Mouse (Mus musculus) liver, embryonic 14.5 days (tissue): ENCODE results near the gene Rad51b. TPM values are rescaled to one million over a fixed set of nuclear protein-coding genes. Genes with fewer than 3 reads are reported as not detected.

Experiments used
- ATAC-seq: fragments of 200-750 bp; cut with Nextera tagmentation; 2 replicates; pipeline ENCODE4 v1.8.0; 2017; ENCODE audit warnings: moderate number of reproducible peaks, mild to moderate bottlenecking, moderate library complexity; ENCODE audit not compliant: insufficient read depth
- DNase-seq, 3 experiments: peaks; one replicate each; pipeline ENCODE4 v3.0.0-alpha.2; 2012 to 2013; ENCODE audit warnings: low read depth in 3 of 3, low spot score in 3 of 3
- H3K27ac ChIP-seq: fragments of 300-500 bp; sonication (generic); 2 replicates; pipeline ENCODE4 v1.5.1; 2014; ENCODE audit warnings: moderate library complexity, mild to moderate bottlenecking, control low read depth, inconsistent platforms
- H3K27me3 ChIP-seq: fragments of 300-500 bp; sonication (generic); 2 replicates; pipeline ENCODE4 v1.6.1; 2014; ENCODE audit warnings: mild to moderate bottlenecking, low read length, moderate library complexity; ENCODE audit not compliant: control insufficient read depth, insufficient read depth
- H3K36me3 ChIP-seq: fragments of 300-500 bp; sonication (generic); replicated peaks from 2 replicates; pipeline ENCODE4 v1.6.1; 2014; ENCODE audit warnings: low read depth; ENCODE audit not compliant: control insufficient read depth, insufficient read depth
- H3K4me1 ChIP-seq, 2 experiments: fragments of 200-500 bp in 1 of 2; fragments of 300-500 bp in 1 of 2; sonication (generic) in 1 of 2; replicated peaks; 2 replicates each; pipeline ENCODE4 v1.6.1; 2012 to 2014; ENCODE audit warnings: antibody characterized with exemption in 1 of 2, inconsistent platforms in 1 of 2, low read length in 1 of 2; ENCODE audit not compliant: control insufficient read depth in 2 of 2, insufficient read depth in 2 of 2
- H3K4me2 ChIP-seq: fragments of 300-500 bp; sonication (generic); 2 replicates; pipeline ENCODE4 v1.6.1; 2014; ENCODE audit warnings: low read depth, mild to moderate bottlenecking, control low read depth, moderate library complexity
- H3K4me3 ChIP-seq, 2 experiments: fragments of 200-500 bp in 1 of 2; fragments of 300-500 bp in 1 of 2; sonication (generic) in 1 of 2; 2 replicates each; pipeline ENCODE4 v1.5.1; 2012 to 2014; ENCODE audit warnings: low read depth in 2 of 2, low read length in 2 of 2, mild to moderate bottlenecking in 2 of 2, control low read depth in 1 of 2, inconsistent platforms in 1 of 2, moderate library complexity in 1 of 2; ENCODE audit not compliant: insufficient read depth in 1 of 2
- H3K9ac ChIP-seq: fragments of 300-500 bp; sonication (generic); replicated peaks from 2 replicates; pipeline ENCODE4 v1.6.1; 2014; ENCODE audit warnings: mild to moderate bottlenecking, control low read depth, moderate library complexity
- H3K9me3 ChIP-seq: fragments of 300-500 bp; sonication (generic); 2 replicates; pipeline ENCODE4 v1.6.1; 2016; ENCODE audit warnings: low read length, mixed read lengths; ENCODE audit not compliant: control insufficient read depth
- CTCF ChIP-seq: IDR thresholded peaks from 2 replicates; pipeline ENCODE4 v1.5.1; 2016; ENCODE audit warnings: antibody characterized with exemption, low read depth, control low read depth
- EP300 ChIP-seq: IDR thresholded peaks from 2 replicates; pipeline ENCODE4 v1.6.1; 2016; ENCODE audit warnings: antibody characterized with exemption, low read depth
- WGBS: fragments of 180-500 bp; shearing (Covaris S2); extraction: QIAGEN DNeasy Blood & Tissue Kit; methylation state at CpG from one replicate; pipeline ENCODE4 v1.1.7; 2014; ENCODE audit not compliant: insufficient replicate concordance; 5-methylcytosine and 5-hydroxymethylcytosine counted together
- polyA plus RNA-seq, 2 experiments: library from polyadenylated mRNA; depleted of rRNA in 1 of 2; stranded (reverse) in 1 of 2; unstranded in 1 of 2; fragments of >200 nt; fragmentation: Nextera tagmentation in 1 of 2; extraction: Ambion mirVana in 1 of 2; gene quantifications; 2 replicates each; pipeline versions ENCODE4 v1.2.1 to v1.2.3; 2012 to 2014

Gene Rad51b
- polyA plus RNA-seq, 2 experiments = 2.3 to 5.1 TPM

GRCm38 (mm10) chr12:79296126-79296816 lies 811 bp upstream of the Rad51b start, which contains the start of gene Zfyve26:
Gene Zfyve26, minus strand, starts transcription at chr12:79296304.
- WGBS = under 1% methylated on average over 29 of the region's 29 CpGs

GRCm38 (mm10) chr12:79297884-79298636 lies 978 bp downstream of the Rad51b start:
- ATAC-seq (no peak), DNase-seq (peak in 1 of 3 experiments; percentile 40)
- H3K4me3 ChIP-seq = peak overlapping the region; percentile 74 to 96
- no peaks in the 10 kb centered on the region for H3K9me3 ChIP-seq
- peak overlapping the region; percentile 99 for H3K4me2 ChIP-seq
- TF ChIP-seq CTCF = no peak
- no peak for TF ChIP-seq EP300
- no peaks in the 10 kb centered on the region for H3K27me3 ChIP-seq
- H3K4me1 ChIP-seq = peaks cover 0 to 6% of the 10 kb centered on the region in 2 experiments; a peak in 3 of 4 replicates
- 6% methylated on average over 15 of the region's 15 CpGs for WGBS
- H3K27ac ChIP-seq = peak overlapping the region; percentile 64
- peak overlapping the region; percentile 81 for H3K9ac ChIP-seq
- no peaks in the 10 kb centered on the region; the same call in 1 of the 2 replicates for H3K36me3 ChIP-seq

More at GRCm38 (mm10) chr12:79296126-79296816, 811 bp upstream of the Rad51b start, which contains the start of gene Zfyve26:
- peak; percentile 95 to 96 (median 95) for DNase-seq
- Histone ChIP-seq H3K9me3 (no peaks in the 10 kb centered on the region), H3K27ac (peak within 1 kb of the TSS; percentile 70), H3K4me3 (peak within 1 kb of the TSS; percentile 74 to 96), H3K9ac (peak within 1 kb of the TSS; percentile 81), H3K27me3 (no peaks in the 10 kb centered on the region), H3K36me3 (peaks cover 1% of the 10 kb centered on the region; the same call in 1 of the 2 replicates), H3K4me1 (peaks cover 0 to 6% of the 10 kb centered on the region in 2 experiments; a peak in 3 of 4 replicates), H3K4me2 (peak within 1 kb of the TSS; percentile 99)
- ATAC-seq = peak; percentile 89
- TF ChIP-seq EP300 (no peak), CTCF (peak; percentile 52)

- Histone ChIP-seq H3K4me2 (no peak overlapping the region), H3K4me1 (peaks cover 0 to 3% of the 10 kb centered on the region in 2 experiments; a peak in 1 of 4 replicates), H3K9me3 (no peaks in the 10 kb centered on the region), H3K36me3 (no peaks in the 10 kb centered on the region; the same call in 1 of the 2 replicates), H3K27ac (no peak overlapping the region), H3K27me3 (no peaks in the 10 kb centered on the region), H3K9ac (no peak overlapping the region), H3K4me3 (no peak overlapping the region)
- DNase-seq = no peak
- no peak for TF ChIP-seq CTCF
- no peak for TF ChIP-seq EP300
- 75% methylated on average over 9 of the region's 9 CpGs for WGBS
- no peak for ATAC-seq
Observed at GRCm38 (mm10) chr12:79301802-79302201, 4.7 kb downstream of the Rad51b start.

GRCm38 (mm10) chr12:79305131-79305530 lies 8.0 kb downstream of the Rad51b start:
- 64% methylated on average over 1 of the region's 1 CpGs for WGBS
- no peaks in the 10 kb centered on the region for H3K27me3 ChIP-seq
- ATAC-seq = no peak
- H3K27ac ChIP-seq = no peak overlapping the region
- no peaks in the 10 kb centered on the region for H3K9me3 ChIP-seq
- DNase-seq = no peak
- no peaks in the 10 kb centered on the region; the same call in 1 of the 2 replicates for H3K36me3 ChIP-seq
- no peaks in the 10 kb centered on the region for H3K4me1 ChIP-seq
- no peak overlapping the region for H3K9ac ChIP-seq
- no peak overlapping the region for H3K4me2 ChIP-seq
- no peak overlapping the region for H3K4me3 ChIP-seq
- no peak for TF ChIP-seq EP300
- TF ChIP-seq CTCF = no peak; the same call in 1 of the 2 replicates

GRCm38 (mm10) chr12:79306013-79306412 lies 8.9 kb downstream of the Rad51b start:
- Histone ChIP-seq H3K4me2 (no peak overlapping the region), H3K4me3 (no peak overlapping the region), H3K4me1 (no peaks in the 10 kb centered on the region), H3K27me3 (no peaks in the 10 kb centered on the region), H3K27ac (no peak overlapping the region), H3K9me3 (no peaks in the 10 kb centered on the region), H3K36me3 (no peaks in the 10 kb centered on the region; the same call in 1 of the 2 replicates), H3K9ac (no peak overlapping the region)
- DNase-seq = no peak
- ATAC-seq = no peak
- WGBS = 72% methylated on average over 4 of the region's 4 CpGs
- TF ChIP-seq CTCF (no peak), EP300 (no peak)
